ENCODE assay signal across 25 mouse cellular contexts in genomic region chr3:89865020-89865419, GRCm38 (mm10). TPM values are rescaled to one million over a fixed set of nuclear protein-coding genes. Genes with fewer than 3 reads are reported as not detected.
DNase-seq lines count a peak whose midpoint lies in the region; ATAC-seq and TF ChIP-seq lines count a peak whose summit lies in the region.
"Had no signal": no experiment of that assay in that cellular context is flagged by ENCODE, and none has a peak within 500 bp of the region (broad histone marks: within the 10 kb centered on the region; RNA-seq: fewer than 3 reads in every experiment).

No protein-coding gene starts in this region.

- no peak for TF ChIP-seq CTCF in kidney, adult 2 months (conservative IDR thresholded peaks at IDR 0.05; ENCODE audit: insufficient read depth, insufficient read length, low read depth, low read length)
- TF ChIP-seq CTCF in bone marrow macrophage, adult 2 months (IDR thresholded peaks at IDR 0.05; ENCODE audit: low read depth, low read length) = no peak; the same call in 1 of the 2 replicates

- WGBS in kidney, adult 2 months = 54% methylated on average over 6 of the region's 6 CpGs
- WGBS in kidney, embryonic 16.5 days = 61% methylated on average over 6 of the region's 6 CpGs

- no peak for TF ChIP-seq POLR2A in kidney, adult 2 months (IDR thresholded peaks at IDR 0.05; ENCODE audit: low read depth, low read length)
- TF ChIP-seq POLR2A in bone marrow macrophage, adult 2 months (IDR thresholded peaks at IDR 0.05; ENCODE audit: borderline replicate concordance, low read depth, low read length) = no peak

- H3K9me3 ChIP-seq in kidney, embryonic 16.5 days (ENCODE audit: low read length) = no peaks in the 10 kb centered on the region
- H3K9me3 ChIP-seq: embryonic facial prominence, embryonic 12.5 days; forebrain, embryonic 12.5 days; hindbrain, embryonic 13.5 days; kidney, embryonic 15.5 days; liver, embryonic 13.5 days; midbrain, embryonic 13.5 days; neural tube, embryonic 15.5 days had no signal

- H3K4me3 ChIP-seq in kidney, adult 2 months (ENCODE audit: insufficient read depth, low read depth, low read length) = no peak overlapping the region
- no peak overlapping the region for H3K4me3 ChIP-seq in kidney, embryonic 16.5 days (ENCODE audit: low read length)
- H3K4me3 ChIP-seq in bone marrow macrophage, adult 2 months (ENCODE audit: insufficient read depth, low read length) = no peak overlapping the region
- H3K4me3 ChIP-seq: embryonic facial prominence, embryonic 12.5 days; erythroblast, embryonic 14.5 days; forebrain, embryonic 12.5 days; hindbrain, embryonic 13.5 days; kidney, embryonic 15.5 days; liver, embryonic 13.5 days; midbrain, embryonic 13.5 days; neural tube, embryonic 15.5 days had no signal

- ATAC-seq in kidney, embryonic 16.5 days (ENCODE audit: low FRiP score, low TSS enrichment) = no peak
- ATAC-seq: inflammation-experienced regulatory T-cells, adult 6 months; midbrain, embryonic 13.5 days had no signal

- H3K9ac ChIP-seq in kidney, embryonic 16.5 days (replicated peaks; ENCODE audit: low read length) = no peak overlapping the region
- H3K9ac ChIP-seq: embryonic facial prominence, embryonic 12.5 days; forebrain, embryonic 12.5 days; hindbrain, embryonic 13.5 days; kidney, embryonic 15.5 days; liver, embryonic 13.5 days; midbrain, embryonic 13.5 days; neural tube, embryonic 15.5 days had no signal

- intact Hi-C loops in left cerebral cortex, postnatal 36 days (cut with DNase I) = no loop called here

- H3K4me1 ChIP-seq in kidney, adult 2 months (ENCODE audit: control insufficient read depth, insufficient read depth, low read length) = peaks cover 7% of the 10 kb centered on the region
- peaks cover 30% of the 10 kb centered on the region for H3K4me1 ChIP-seq in kidney, embryonic 16.5 days (ENCODE audit: insufficient read depth, low read length)
- peaks cover 42% of the 10 kb centered on the region for H3K4me1 ChIP-seq in bone marrow macrophage, adult 2 months (ENCODE audit: control insufficient read depth, insufficient read depth, low read length)

- no peaks in the 10 kb centered on the region for H3K36me3 ChIP-seq in kidney, adult 2 months (ENCODE audit: control insufficient read depth, insufficient read depth, low read length)
- H3K36me3 ChIP-seq in kidney, embryonic 16.5 days (ENCODE audit: insufficient read depth, low read length) = no peaks in the 10 kb centered on the region
- H3K36me3 ChIP-seq: embryonic facial prominence, embryonic 12.5 days; forebrain, embryonic 12.5 days; hindbrain, embryonic 13.5 days; kidney, embryonic 15.5 days; liver, embryonic 13.5 days; midbrain, embryonic 13.5 days; neural tube, embryonic 15.5 days had no signal

- no peak overlapping the region for H3K4me2 ChIP-seq in kidney, embryonic 16.5 days (replicated peaks; ENCODE audit: low read depth, low read length)
- H3K4me2 ChIP-seq: embryonic facial prominence, embryonic 12.5 days; forebrain, embryonic 12.5 days; hindbrain, embryonic 13.5 days; kidney, embryonic 15.5 days; liver, embryonic 13.5 days; midbrain, embryonic 13.5 days; neural tube, embryonic 15.5 days had no signal

- peak; percentile 44 for DNase-seq in kidney, adult 2 months
- DNase-seq in retina, postnatal 1 day = peak; percentile 6
- DNase-seq in retina, embryonic 14.5 days (ENCODE audit: low spot score) = no peak
- no peak for DNase-seq in yolk sac, embryonic 10.5 days (ENCODE audit: low spot score)
- no peak for DNase-seq in left cerebral cortex, postnatal 36 days (ENCODE audit: low spot score in 2 of 2)
- DNase-seq: adrenal gland, postnatal 25 days; cerebellum, adult 11-12 months; cerebellum, postnatal 14 days; heart, postnatal 36 days; liver, embryonic 13.5 days; lung, adult 2 months; lung, postnatal 14 days; thymus, postnatal 14 days had no signal

- H3K27ac ChIP-seq in kidney, adult 2 months (ENCODE audit: insufficient read depth, low read depth, low read length) = no peak overlapping the region
- H3K27ac ChIP-seq in kidney, embryonic 16.5 days (ENCODE audit: low read length) = no peak overlapping the region
- 0 out of 2 replicates have a peak overlapping the region, but pooled peaks have one; percentile 1 for H3K27ac ChIP-seq in bone marrow macrophage, adult 2 months (ENCODE audit: insufficient read depth, low read depth, low read length)
- H3K27ac ChIP-seq: embryonic facial prominence, embryonic 12.5 days; forebrain, embryonic 12.5 days; hindbrain, embryonic 13.5 days; kidney, embryonic 15.5 days; liver, embryonic 13.5 days; midbrain, embryonic 13.5 days; neural tube, embryonic 15.5 days had no signal

- no peaks in the 10 kb centered on the region for H3K27me3 ChIP-seq in kidney, adult 2 months (replicated peaks; ENCODE audit: control insufficient read depth, insufficient read depth, low read length)
- no peaks in the 10 kb centered on the region for H3K27me3 ChIP-seq in kidney, embryonic 16.5 days (ENCODE audit: insufficient read depth, low read length)
- H3K27me3 ChIP-seq: embryonic facial prominence, embryonic 12.5 days; forebrain, embryonic 12.5 days; hindbrain, embryonic 13.5 days; kidney, embryonic 15.5 days; midbrain, embryonic 13.5 days; neural tube, embryonic 15.5 days had no signal

RNA-seq across cellular contexts. Expression of gene She, which starts 33.9 kb away (rescaled TPM):
- 3.3 and 4.1 TPM in 2 replicates for polyA plus RNA-seq in kidney, adult 2 months (2012; rRNA removed)
- 6.7 and 7.8 TPM in 2 replicates for polyA plus RNA-seq in kidney, embryonic 16.5 days (2015; fragmentation: Nextera tagmentation; extraction: Ambion mirVana)
- polyA plus RNA-seq in bone marrow macrophage, adult 2 months (2012; ENCODE audit: insufficient read depth, insufficient read length, missing spikeins) = not detected in 2 replicates
- 1 to 10 TPM; 2.9 to 4.0 TPM for total RNA-seq in left cerebral cortex, postnatal 36 days (2021)
- total RNA-seq: megakaryocyte, adult 5-6 weeks had no signal
- polyA plus RNA-seq: C2C12; erythroblast, embryonic 14.5 days had no signal

RNA-seq across cellular contexts. Expression of gene Il6ra, which starts 48.0 kb away (rescaled TPM):
- 3.2 and 4.1 TPM in 2 replicates for polyA plus RNA-seq in kidney, adult 2 months (2012; rRNA removed)
- polyA plus RNA-seq in kidney, embryonic 16.5 days (2015; fragmentation: Nextera tagmentation; extraction: Ambion mirVana) = 0.84 and 0.91 TPM in 2 replicates
- 75.7 and 82.0 TPM in 2 replicates for polyA plus RNA-seq in bone marrow macrophage, adult 2 months (2012; ENCODE audit: insufficient read depth, insufficient read length, missing spikeins)
- total RNA-seq in left cerebral cortex, postnatal 36 days (2021) = 1 to 10 TPM; 3.7 to 4.8 TPM

Comparison
In these comparisons a context has a peak if more than half of its experiments do, and no peak if none do; other contexts are left out.
1. DNase-seq: peak in kidney, adult 2 months (single experiment) and retina, postnatal 1 day (single experiment); none in retina, embryonic 14.5 days (single experiment), yolk sac, embryonic 10.5 days (single experiment) and left cerebral cortex, postnatal 36 days (0 of 2).
2. RNA of gene Il6ra, which starts 48.0 kb away (polyA plus RNA-seq): 75.7 to 82.0 TPM in bone marrow macrophage, adult 2 months; 3.2 to 4.1 TPM in kidney, adult 2 months and 0.84 to 0.91 TPM in kidney, embryonic 16.5 days; every median in the first group is over 10 times any median in the second.